Comparison of ENCODE assay signal across 8 mouse cellular contexts in the genomic region with DNA sequence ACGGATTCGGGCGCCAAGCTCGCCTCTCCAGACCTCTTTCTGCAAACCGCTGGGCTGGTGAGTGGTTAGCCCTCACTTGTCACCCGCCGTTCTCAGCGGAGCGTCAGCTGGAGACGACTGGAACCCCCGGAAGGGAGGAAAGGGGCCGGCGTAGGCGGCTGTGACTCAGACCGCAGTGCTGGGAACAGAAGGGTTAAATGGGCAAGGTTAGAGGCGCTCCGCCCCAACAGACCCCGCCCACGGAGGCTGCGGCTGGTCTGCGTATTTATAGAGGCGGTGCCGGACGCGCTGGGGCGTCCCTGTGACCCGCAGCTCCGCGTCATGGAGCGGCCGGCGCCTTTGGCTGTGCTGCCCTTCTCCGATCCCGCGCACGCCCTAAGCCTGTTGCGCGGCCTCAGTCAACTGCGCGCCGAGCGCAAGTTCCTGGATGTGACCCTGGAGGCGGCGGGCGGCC. TPM values are rescaled to one million over a fixed set of nuclear protein-coding genes. Genes with fewer than 3 reads are reported as not detected.
A peak's percentile ranks its signal among the peaks of the same experiment; 100 is the strongest.
DNase-seq lines count a peak whose midpoint lies in the region; ATAC-seq and TF ChIP-seq lines count a peak whose summit lies in the region.

A gene (plus strand): TSS at position 182 of the 454 bp plus-strand sequence.

- TF ChIP-seq POLR2A in heart, adult 2 months (IDR thresholded peaks at IDR 0.05; ENCODE audit: insufficient read depth, low read depth, low read length) = peak; percentile 96
- peak; percentile 69; the same call in 1 of the 2 replicates for TF ChIP-seq POLR2A in limb, embryonic 14.5 days (IDR thresholded peaks at IDR 0.05; ENCODE audit: borderline replicate concordance, extremely low read depth, insufficient read depth, insufficient read length)

- H3K9me3 ChIP-seq in embryonic facial prominence, embryonic 13.5 days = no peaks in the 10 kb centered on the region
- no peaks in the 10 kb centered on the region for H3K9me3 ChIP-seq in limb, embryonic 14.5 days (ENCODE audit: control insufficient read depth, low read length)
- H3K9me3 ChIP-seq in midbrain, postnatal 0 days (ENCODE audit: low read length) = no peaks in the 10 kb centered on the region

- peaks cover 14% of the 10 kb centered on the region for H3K27me3 ChIP-seq in embryonic facial prominence, embryonic 13.5 days
- no peaks in the 10 kb centered on the region for H3K27me3 ChIP-seq in heart, adult 2 months (ENCODE audit: control insufficient read depth, insufficient read depth, low read length)
- no peaks in the 10 kb centered on the region for H3K27me3 ChIP-seq in limb, embryonic 14.5 days (ENCODE audit: control insufficient read depth, insufficient read depth, low read length)
- peaks cover 21% of the 10 kb centered on the region for H3K27me3 ChIP-seq in midbrain, postnatal 0 days (ENCODE audit: insufficient read depth, low read length)

- H3K4me3 ChIP-seq in embryonic facial prominence, embryonic 13.5 days = peak within 1 kb of the TSS; percentile 75
- peak within 1 kb of the TSS; percentile 88 for H3K4me3 ChIP-seq in heart, adult 2 months
- H3K4me3 ChIP-seq in limb, embryonic 14.5 days (replicated peaks; ENCODE audit: low read length) = peak within 1 kb of the TSS; percentile 81
- H3K4me3 ChIP-seq in midbrain, postnatal 0 days (ENCODE audit: low read depth, low read length) = peak within 1 kb of the TSS; percentile 58

- H3K9ac ChIP-seq in embryonic facial prominence, embryonic 13.5 days = peak within 1 kb of the TSS; percentile 78
- H3K9ac ChIP-seq in heart, adult 2 months (ENCODE audit: low read depth, low read length) = peak within 1 kb of the TSS; percentile 90
- peak within 1 kb of the TSS; percentile 74 for H3K9ac ChIP-seq in limb, embryonic 14.5 days (ENCODE audit: low read depth, low read length, severe bottlenecking)
- peak within 1 kb of the TSS; percentile 64 for H3K9ac ChIP-seq in midbrain, postnatal 0 days (replicated peaks; ENCODE audit: low read length, poor library complexity, severe bottlenecking)

- H3K36me3 ChIP-seq in embryonic facial prominence, embryonic 13.5 days = peaks cover 17% of the 10 kb centered on the region
- H3K36me3 ChIP-seq in heart, adult 2 months (ENCODE audit: control insufficient read depth, insufficient read depth, low read length) = peaks cover 4% of the 10 kb centered on the region
- peaks cover 13% of the 10 kb centered on the region for H3K36me3 ChIP-seq in limb, embryonic 14.5 days (ENCODE audit: control insufficient read depth, insufficient read depth, low read length)
- H3K36me3 ChIP-seq in midbrain, postnatal 0 days (ENCODE audit: insufficient read depth, low read length) = no peaks in the 10 kb centered on the region

- peak; percentile 89 for DNase-seq in 3134 (ENCODE audit: extremely low read depth, insufficient read length, low spot score)
- DNase-seq in adrenal gland, postnatal 36 days = peak; percentile 97 to 98
- DNase-seq in heart, adult 2 months = peak; percentile 97
- DNase-seq in kidney, adult 9 months = peak; percentile 96
- peak; percentile 96 for DNase-seq in limb, embryonic 14.5 days (ENCODE audit: low spot score)
- DNase-seq in midbrain, postnatal 0 days (ENCODE audit: low spot score) = peak; percentile 96
- DNase-seq in spleen, postnatal 14 days (ENCODE audit: low spot score in 2 of 2) = peak; percentile 80 to 87

- no peak for TF ChIP-seq CTCF in heart, adult 2 months (IDR thresholded peaks at IDR 0.05)
- TF ChIP-seq CTCF in midbrain, postnatal 0 days (IDR thresholded peaks at IDR 0.05) = no peak

- H3K27ac ChIP-seq in embryonic facial prominence, embryonic 13.5 days = peak within 1 kb of the TSS; percentile 88
- H3K27ac ChIP-seq in heart, adult 2 months = peak within 1 kb of the TSS; percentile 98
- peak within 1 kb of the TSS; percentile 87 for H3K27ac ChIP-seq in limb, embryonic 14.5 days (replicated peaks; ENCODE audit: low read depth, low read length)
- peak within 1 kb of the TSS; percentile 77 for H3K27ac ChIP-seq in midbrain, postnatal 0 days (ENCODE audit: low read depth, low read length)

- peaks cover 44% of the 10 kb centered on the region for H3K4me1 ChIP-seq in embryonic facial prominence, embryonic 13.5 days
- peaks cover 17% of the 10 kb centered on the region for H3K4me1 ChIP-seq in heart, adult 2 months (ENCODE audit: control insufficient read depth, insufficient read depth, low read length)
- H3K4me1 ChIP-seq in limb, embryonic 14.5 days (ENCODE audit: control insufficient read depth, insufficient read depth, low read length) = peaks cover 28% of the 10 kb centered on the region
- peaks cover 11% of the 10 kb centered on the region; the same call in 1 of the 2 replicates for H3K4me1 ChIP-seq in midbrain, postnatal 0 days (ENCODE audit: insufficient read depth, low read length)

- ATAC-seq in embryonic facial prominence, embryonic 13.5 days (ENCODE audit: insufficient number of reproducible peaks, insufficient read depth, low FRiP score, low TSS enrichment, low read depth) = peak; percentile 83
- peak; percentile 90 for ATAC-seq in limb, embryonic 14.5 days (ENCODE audit: low FRiP score, low read depth)
- peak; percentile 86 for ATAC-seq in midbrain, postnatal 0 days (ENCODE audit: low FRiP score)

- 0 out of 2 replicates have a peak, but pooled peaks have one; percentile 50 for TF ChIP-seq EP300 in heart, adult 2 months (IDR thresholded peaks at IDR 0.05; ENCODE audit: insufficient read depth, low read depth, low read length)

- WGBS in embryonic facial prominence, embryonic 13.5 days = under 1% methylated on average over 43 of the region's 45 CpGs
- under 1% methylated on average over 45 of the region's 45 CpGs for WGBS in heart, adult 2 months
- 1% methylated on average over 41 of the region's 45 CpGs for WGBS in limb, embryonic 14.5 days
- under 1% methylated on average over 45 of the region's 45 CpGs for WGBS in midbrain, postnatal 0 days

- peak within 1 kb of the TSS; percentile 100 for H3K4me2 ChIP-seq in embryonic facial prominence, embryonic 13.5 days
- peak within 1 kb of the TSS; percentile 100 for H3K4me2 ChIP-seq in limb, embryonic 14.5 days (replicated peaks; ENCODE audit: low read depth, low read length, severe bottlenecking)
- H3K4me2 ChIP-seq in midbrain, postnatal 0 days (ENCODE audit: low read depth, low read length, poor library complexity, severe bottlenecking) = peak within 1 kb of the TSS; percentile 99

- intact Hi-C loops in heart, adult 2 months (cut with DNase I) = no loop called here

- H3K79me2 ChIP-seq in heart, adult 2 months (replicated peaks; ENCODE audit: control insufficient read depth, insufficient read depth, low read length) = peaks cover 3% of the 10 kb centered on the region; the same call in 1 of the 2 replicates

RNA-seq across cellular contexts. Expression of the gene that starts here (rescaled TPM):
- total RNA-seq in adrenal gland, postnatal 36 days (2021) = 10 to 100 TPM; 21.7 to 29.7 TPM
- 10.1 TPM in 2 replicates for polyA plus RNA-seq in embryonic facial prominence, embryonic 13.5 days (2015; fragmentation: Nextera tagmentation; extraction: Ambion mirVana)
- total RNA-seq in heart, adult 2 months (2021) = 10 to 100 TPM; 69.9 to 93.5 TPM
- polyA plus RNA-seq in heart, adult 2 months (2012; rRNA removed) = 50.4 and 56.2 TPM in 2 replicates
- 18.8 and 25.7 TPM in 2 replicates for polyA plus RNA-seq in limb, embryonic 14.5 days (2012; rRNA removed)
- polyA plus RNA-seq in limb, embryonic 14.5 days (2014; fragmentation: Nextera tagmentation; extraction: Ambion mirVana) = 11.0 and 11.1 TPM in 2 replicates
- 9.0 and 13.2 TPM in 2 replicates for total RNA-seq in midbrain, postnatal 0 days (2014; rRNA removed)
- polyA plus RNA-seq in midbrain, postnatal 0 days (2015; fragmentation: Nextera tagmentation; extraction: Ambion mirVana) = 3.5 and 4.1 TPM in 2 replicates

Comparison
In these comparisons a context has a peak if more than half of its experiments do, and no peak if none do; other contexts are left out.
1. Peak in every context shown above with its lines: DNase-seq, ATAC-seq, H3K4me3 ChIP-seq and H3K27ac ChIP-seq.